Mouse (Mus musculus) testis, adult 2 months (tissue): ENCODE results near the gene Asb5.

ENCODE experiments used
- CTCF ChIP-seq: fragments of 200-500 bp; IDR thresholded peaks from 2 replicates; pipeline ENCODE4 v1.5.1; 2012; ENCODE audit warnings: low read depth, mild to moderate bottlenecking, inconsistent platforms, low read length, moderate library complexity; ENCODE audit not compliant: control insufficient read depth, insufficient read depth, insufficient replicate concordance
- POLR2A ChIP-seq: fragments of 200-500 bp; IDR thresholded peaks from 2 replicates; pipeline ENCODE4 v1.6.1; 2012; ENCODE audit warnings: low read depth, mild to moderate bottlenecking, inconsistent platforms, low read length, moderate library complexity; ENCODE audit not compliant: control insufficient read depth

GRCm38 (mm10) chr8:54550026-54550574, 20.7 kb downstream of the Asb5 start:
- TF ChIP-seq CTCF (no peak), POLR2A (no peak)
